Mouse (Mus musculus): ENCODE measurements at regions not wholly inside any gene's neighbourhood (a gene's known extent, or its start where the extent isn't known, plus 50 kb on each side); places are given as distances from the start of the nearest gene placed in this dataset.

- 86% methylated on average over 4 of the region's 4 CpGs for WGBS
- no peak overlapping the region for H3K4me2 ChIP-seq
- no peak overlapping the region for H3K27ac ChIP-seq
- no peaks in the 10 kb centered on the region for H3K9me3 ChIP-seq
- no peak overlapping the region for H3K9ac ChIP-seq
- no peaks in the 10 kb centered on the region for H3K27me3 ChIP-seq (replicated peaks)
- H3K4me1 ChIP-seq = peaks cover 10% of the 10 kb centered on the region
- H3K4me3 ChIP-seq = no peak overlapping the region
- no peaks in the 10 kb centered on the region for H3K36me3 ChIP-seq (replicated peaks)
- no peak for ATAC-seq (replicated peaks)
These were observed 162.8 kb downstream of the Gadd45g start for GRCm38 (mm10) chr13:52009231-52009630.

- no peak overlapping the region for H3K27ac ChIP-seq
- H3K4me2 ChIP-seq = no peak overlapping the region
- no peaks in the 10 kb centered on the region for H3K27me3 ChIP-seq (replicated peaks)
- no peak for ATAC-seq (replicated peaks)
- H3K4me3 ChIP-seq = no peak overlapping the region
- H3K9me3 ChIP-seq = no peaks in the 10 kb centered on the region
- H3K9ac ChIP-seq = no peak overlapping the region
- whole genome bisulfite sequencing = 95% methylated on average over 6 of the region's 6 CpGs
- H3K36me3 ChIP-seq (replicated peaks) = no peaks in the 10 kb centered on the region
- peaks cover 15% of the 10 kb centered on the region for H3K4me1 ChIP-seq
These were observed 163.3 kb downstream of the Gadd45g start for GRCm38 (mm10) chr13:52009766-52010165.

GRCm38 (mm10) chr13:52011001-52011400 is 164.5 kb downstream of the Gadd45g start:
- Histone ChIP-seq H3K4me1 (peaks cover 26% of the 10 kb centered on the region), H3K9ac (no peak overlapping the region), H3K4me2 (no peak overlapping the region), H3K4me3 (no peak overlapping the region), H3K9me3 (no peaks in the 10 kb centered on the region), H3K27ac (no peak overlapping the region), H3K27me3 (replicated peaks) (no peaks in the 10 kb centered on the region), H3K36me3 (replicated peaks) (no peaks in the 10 kb centered on the region)
- 72% methylated on average over 3 of the region's 3 CpGs for WGBS
- ATAC-seq (replicated peaks) = no peak

GRCm38 (mm10) chr13:52013182-52013581 is 166.7 kb downstream of the Gadd45g start:
- peaks cover 30% of the 10 kb centered on the region for H3K4me1 ChIP-seq
- no peaks in the 10 kb centered on the region for H3K9me3 ChIP-seq
- H3K36me3 ChIP-seq (replicated peaks) = no peaks in the 10 kb centered on the region
- 75% methylated on average over 1 of the region's 1 CpGs for WGBS
- H3K27me3 ChIP-seq (replicated peaks) = no peaks in the 10 kb centered on the region
- no peak overlapping the region for H3K4me2 ChIP-seq
- no peak overlapping the region for H3K9ac ChIP-seq
- no peak overlapping the region for H3K27ac ChIP-seq
- no peak overlapping the region for H3K4me3 ChIP-seq
- ATAC-seq (replicated peaks) = no peak

GRCm38 (mm10) chr13:52013757-52014156 is 167.3 kb downstream of the Gadd45g start:
- no peaks in the 10 kb centered on the region for H3K9me3 ChIP-seq
- no peaks in the 10 kb centered on the region for H3K36me3 ChIP-seq (replicated peaks)
- no peak overlapping the region for H3K9ac ChIP-seq
- H3K4me2 ChIP-seq = no peak overlapping the region
- H3K4me3 ChIP-seq = no peak overlapping the region
- H3K27ac ChIP-seq = peak overlapping the region; percentile 75; the same call in 1 of the 2 replicates
- H3K4me1 ChIP-seq = peaks cover 30% of the 10 kb centered on the region
- 0 out of 2 replicates have a peak, but pooled peaks have one; percentile 16 for ATAC-seq (replicated peaks)
- WGBS = 51% methylated on average over 2 of the region's 2 CpGs
- H3K27me3 ChIP-seq (replicated peaks) = no peaks in the 10 kb centered on the region

GRCm38 (mm10) chr13:52014566-52014965 is 168.1 kb downstream of the Gadd45g start:
- Histone ChIP-seq H3K4me3 (no peak overlapping the region), H3K27ac (peak overlapping the region; percentile 75), H3K4me1 (peaks cover 30% of the 10 kb centered on the region), H3K36me3 (replicated peaks) (no peaks in the 10 kb centered on the region), H3K9ac (no peak overlapping the region), H3K27me3 (replicated peaks) (no peaks in the 10 kb centered on the region), H3K4me2 (no peak overlapping the region), H3K9me3 (no peaks in the 10 kb centered on the region)
- ATAC-seq (replicated peaks) = peak; percentile 34; the same call in 1 of the 2 replicates
- 45% methylated on average over 7 of the region's 7 CpGs for WGBS

- H3K4me3 ChIP-seq = no peak overlapping the region
- ATAC-seq (replicated peaks) = peak; percentile 85
- H3K27ac ChIP-seq = peak overlapping the region; percentile 75
- no peaks in the 10 kb centered on the region for H3K9me3 ChIP-seq
- 5% methylated on average over 4 of the region's 4 CpGs for WGBS
- H3K36me3 ChIP-seq (replicated peaks) = no peaks in the 10 kb centered on the region
- H3K4me2 ChIP-seq = peak overlapping the region; percentile 19; the same call in 1 of the 2 replicates
- H3K4me1 ChIP-seq = peaks cover 30% of the 10 kb centered on the region
- H3K9ac ChIP-seq = no peak overlapping the region
- H3K27me3 ChIP-seq (replicated peaks) = no peaks in the 10 kb centered on the region
These were observed 168.6 kb downstream of the Gadd45g start for GRCm38 (mm10) chr13:52015066-52015465.

GRCm38 (mm10) chr13:52015496-52015895 is 169.0 kb downstream of the Gadd45g start:
- Histone ChIP-seq H3K4me3 (no peak overlapping the region), H3K36me3 (replicated peaks) (no peaks in the 10 kb centered on the region), H3K4me2 (peak overlapping the region; percentile 19), H3K27ac (peak overlapping the region; percentile 75), H3K9ac (no peak overlapping the region), H3K27me3 (replicated peaks) (no peaks in the 10 kb centered on the region), H3K9me3 (no peaks in the 10 kb centered on the region), H3K4me1 (peaks cover 30% of the 10 kb centered on the region)
- peak; percentile 59 for ATAC-seq (replicated peaks)
- WGBS = 9% methylated on average over 5 of the region's 5 CpGs

GRCm38 (mm10) chr13:52017598-52018190 is 171.2 kb downstream of the Gadd45g start:
- Histone ChIP-seq H3K9me3 (no peaks in the 10 kb centered on the region), H3K4me2 (no peak overlapping the region)

GRCm38 (mm10) chr13:52019647-52020046 is 173.2 kb downstream of the Gadd45g start:
- 89% methylated on average over 8 of the region's 8 CpGs for WGBS
- Histone ChIP-seq H3K4me2 (no peak overlapping the region), H3K4me3 (no peak overlapping the region), H3K36me3 (replicated peaks) (no peaks in the 10 kb centered on the region), H3K9ac (no peak overlapping the region), H3K9me3 (no peaks in the 10 kb centered on the region), H3K4me1 (peaks cover 34% of the 10 kb centered on the region), H3K27ac (no peak overlapping the region), H3K27me3 (replicated peaks) (no peaks in the 10 kb centered on the region)
- ATAC-seq (replicated peaks) = no peak

More at GRCm38 (mm10) chr13:52017598-52018190, 171.2 kb downstream of the Gadd45g start:
- peaks cover 42% of the 10 kb centered on the region for H3K4me1 ChIP-seq
- no peak overlapping the region for H3K27ac ChIP-seq
- H3K27me3 ChIP-seq (replicated peaks) = no peaks in the 10 kb centered on the region
- no peak overlapping the region for H3K9ac ChIP-seq
- H3K36me3 ChIP-seq (replicated peaks) = no peaks in the 10 kb centered on the region
- no peak for ATAC-seq (replicated peaks)
- H3K4me3 ChIP-seq = no peak overlapping the region
- 83% methylated on average over 11 of the region's 11 CpGs for WGBS

- 29% methylated on average over 11 of the region's 11 CpGs for WGBS
- no peaks in the 10 kb centered on the region for H3K9me3 ChIP-seq
- no peaks in the 10 kb centered on the region for H3K36me3 ChIP-seq (replicated peaks)
- no peak overlapping the region for H3K4me2 ChIP-seq
- ATAC-seq (replicated peaks) = no peak
- H3K4me1 ChIP-seq = peaks cover 25% of the 10 kb centered on the region
- H3K27ac ChIP-seq = no peak overlapping the region
- H3K4me3 ChIP-seq = no peak overlapping the region
- H3K9ac ChIP-seq = no peak overlapping the region
- no peaks in the 10 kb centered on the region for H3K27me3 ChIP-seq (replicated peaks)
These were observed 174.7 kb downstream of the Gadd45g start for GRCm38 (mm10) chr13:52021150-52021549.

- Histone ChIP-seq H3K9ac (no peak overlapping the region), H3K9me3 (no peaks in the 10 kb centered on the region), H3K4me2 (no peak overlapping the region), H3K27me3 (replicated peaks) (no peaks in the 10 kb centered on the region), H3K36me3 (replicated peaks) (no peaks in the 10 kb centered on the region), H3K4me3 (no peak overlapping the region), H3K4me1 (peaks cover 23% of the 10 kb centered on the region), H3K27ac (no peak overlapping the region)
- no peak for ATAC-seq (replicated peaks)
- WGBS = 55% methylated on average over 6 of the region's 6 CpGs
These were observed 175.3 kb downstream of the Gadd45g start for GRCm38 (mm10) chr13:52021828-52022227.

GRCm38 (mm10) chr13:52022529-52022928 is 176.1 kb downstream of the Gadd45g start:
- Histone ChIP-seq H3K27me3 (replicated peaks) (no peaks in the 10 kb centered on the region), H3K4me1 (peaks cover 23% of the 10 kb centered on the region), H3K9ac (no peak overlapping the region), H3K27ac (no peak overlapping the region), H3K9me3 (no peaks in the 10 kb centered on the region), H3K36me3 (replicated peaks) (no peaks in the 10 kb centered on the region), H3K4me2 (no peak overlapping the region), H3K4me3 (no peak overlapping the region)
- whole genome bisulfite sequencing = 90% methylated on average over 4 of the region's 4 CpGs
- no peak for ATAC-seq (replicated peaks)

All from midbrain, embryonic 15.5 days (tissue).